Mouse (Mus musculus) heart, postnatal 0 days (tissue): ENCODE measurements around the gene Slc17a7.

Experiments
- CTCF ChIP-seq: IDR thresholded peaks from 2 replicates; pipeline ENCODE4 v1.5.1; 2016; ENCODE audit warnings: antibody characterized with exemption, control low read depth, low read depth
- EP300 ChIP-seq: IDR thresholded peaks from 2 replicates; pipeline ENCODE4 v1.6.1; 2016; ENCODE audit warnings: antibody characterized with exemption, low read depth

DNA sequence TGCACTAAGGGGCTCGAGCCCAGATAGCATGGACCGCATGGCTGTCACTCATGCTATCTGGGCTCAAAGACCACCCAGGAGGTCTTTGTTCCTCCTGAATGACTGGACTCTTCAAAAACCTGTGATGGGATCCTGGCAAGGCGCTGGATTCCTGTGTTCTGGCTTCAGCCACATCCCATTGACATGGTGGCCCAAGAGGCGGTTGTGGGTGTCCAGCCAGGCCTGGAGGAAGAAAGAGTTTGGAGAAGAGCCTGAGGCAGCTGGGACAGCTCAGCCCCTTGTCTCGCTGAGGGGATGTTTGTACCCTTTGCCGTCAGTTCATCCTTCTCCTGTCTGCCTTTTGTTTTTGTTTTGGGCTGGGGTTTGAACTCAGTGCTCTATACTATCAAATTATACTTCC lies 14.2 kb upstream of the Slc17a7 start:
- TF ChIP-seq CTCF (no peak), EP300 (no peak)
